Mouse (Mus musculus) adrenal gland, adult 10 weeks (tissue): ENCODE measurements around the gene Gpr63. TPM values are rescaled to one million over a fixed set of nuclear protein-coding genes. Genes with fewer than 3 reads are reported as not detected.

Source experiments
- polyA plus RNA-seq: library from polyadenylated mRNA; stranded (reverse); fragments of 350-450 nt; fragmentation: Illumina TruSeq; extraction: RNeasy Lipid Tissue Mini Kit (QIAGEN cat#74804); gene quantifications from one replicate; pipeline ENCODE4 v1.2.3, GENCODE M21; 2014; ENCODE audit warnings: low read depth, low replicate concordance

Gene Gpr63
- 2.6 TPM for polyA plus RNA-seq

GRCm38 (mm10) chr4:24966299-24966991 lies at the start of gene Gpr63:
Gpr63 (plus strand) TSS chr4:24966407.

Other genes with a start within 250 kb of the Gpr63 start
- gene Klhl32, start 115.3 kb upstream of the Gpr63 start, polyA plus RNA-seq = 4.6 TPM
- gene Ndufaf4, start 68.3 kb upstream of the Gpr63 start, polyA plus RNA-seq = 122 TPM